Mouse (Mus musculus) CH12.LX (cell line): Measurements from ENCODE around the gene Fam69b. TPM values are rescaled to one million over a fixed set of nuclear protein-coding genes. Genes with fewer than 3 reads are reported as not detected.

ENCODE experiments used
- DNase-seq: peaks from one replicate; pipeline ENCODE4 v3.0.0-alpha.2; 2013; ENCODE audit errors: extremely low read depth
- H3K27ac ChIP-seq: 2 replicates; pipeline ENCODE4 v1.5.1; 2012; ENCODE audit warnings: low read depth, mild to moderate bottlenecking, control low read depth, moderate library complexity; ENCODE audit not compliant: insufficient read depth
- H3K27me3 ChIP-seq: replicated peaks from 2 replicates; pipeline ENCODE3; 2012; ENCODE audit warnings: inconsistent platforms
- H3K36me3 ChIP-seq, 2 experiments: replicated peaks in 1 of 2; 2 replicates each; pipeline versions ENCODE3 to v1.6.1; 2012; ENCODE audit warnings: inconsistent platforms in 1 of 2, low read length in 1 of 2, mild to moderate bottlenecking in 1 of 2, mixed read lengths in 1 of 2, moderate library complexity in 1 of 2; ENCODE audit not compliant: control insufficient read depth in 1 of 2, insufficient read depth in 1 of 2
- H3K4me1 ChIP-seq, 2 experiments: 2 replicates each; pipeline ENCODE4 v1.6.1; 2012; ENCODE audit warnings: inconsistent platforms in 1 of 2, moderate library complexity in 1 of 2; ENCODE audit not compliant: insufficient read depth in 2 of 2, control insufficient read depth in 1 of 2
- H3K4me2 ChIP-seq: 2 replicates; pipeline ENCODE4 v1.6.1; 2012; ENCODE audit warnings: low read depth, mild to moderate bottlenecking, control low read depth; ENCODE audit not compliant: poor library complexity, insufficient read depth, severe bottlenecking
- H3K4me3 ChIP-seq, 3 experiments: fragments of 150-350 bp in 1 of 3; sonication (generic) in 1 of 3; replicated peaks in 1 of 3; 2 replicates each; pipeline versions ENCODE3 to v1.5.1; 2011 to 2012; ENCODE audit warnings: low read depth in 2 of 3, low read length in 2 of 3, mild to moderate bottlenecking in 2 of 3, moderate library complexity in 2 of 3, control low read depth in 1 of 3, improper control_type of control experiment in 1 of 3, inconsistent platforms in 1 of 3, mixed read lengths in 1 of 3; ENCODE audit not compliant: poor library complexity in 1 of 3
- H3K79me2 ChIP-seq: replicated peaks from 2 replicates; pipeline ENCODE4 v1.6.1; 2012; ENCODE audit warnings: mild to moderate bottlenecking, moderate library complexity; ENCODE audit not compliant: control insufficient read depth, poor library complexity, insufficient read depth, severe bottlenecking; ENCODE audit errors: extremely low read depth
- H3K9ac ChIP-seq: 2 replicates; pipeline ENCODE4 v1.6.1; 2012; ENCODE audit warnings: low read depth, mild to moderate bottlenecking, control low read depth, moderate library complexity; ENCODE audit not compliant: insufficient read depth
- H3K9me3 ChIP-seq: replicated peaks from 2 replicates; pipeline ENCODE3; 2012; ENCODE audit warnings: low read length, inconsistent platforms, mixed read lengths
- CHD1 ChIP-seq: IDR thresholded peaks from 2 replicates; pipeline ENCODE4 v1.6.1; 2012; ENCODE audit warnings: low read depth, low read length, improper control_type of control experiment, inconsistent platforms
- CHD2 ChIP-seq: IDR thresholded peaks from 2 replicates; pipeline ENCODE4 v1.6.1; 2011; ENCODE audit warnings: low read length, improper control_type of control experiment
- ELF1 ChIP-seq: IDR thresholded peaks from 2 replicates; pipeline ENCODE4 v1.6.1; 2014; ENCODE audit warnings: low read depth, mild to moderate bottlenecking, inconsistent platforms, low read length, improper control_type of control experiment
- ETS1 ChIP-seq: conservative IDR thresholded peaks from 2 replicates; pipeline ENCODE4 v1.6.1; 2012; ENCODE audit warnings: low read depth, mild to moderate bottlenecking, inconsistent platforms, low read length, improper control_type of control experiment, moderate library complexity
- HCFC1 ChIP-seq: IDR thresholded peaks from 2 replicates; pipeline ENCODE4 v1.6.1; 2012; ENCODE audit warnings: low read depth, mild to moderate bottlenecking, inconsistent platforms, low read length, improper control_type of control experiment
- JUND ChIP-seq: conservative IDR thresholded peaks from 2 replicates; pipeline ENCODE4 v1.6.1; 2011; ENCODE audit warnings: low read depth, low read length, improper control_type of control experiment
- KAT2A ChIP-seq: IDR thresholded peaks from 2 replicates; pipeline ENCODE4 v1.6.1; 2012; ENCODE audit warnings: low read length, improper control_type of control experiment, inconsistent platforms; ENCODE audit not compliant: insufficient replicate concordance
- MAFK ChIP-seq: IDR thresholded peaks from 2 replicates; pipeline ENCODE4 v1.6.1; 2011; ENCODE audit warnings: low read length, improper control_type of control experiment; ENCODE audit not compliant: insufficient replicate concordance
- MAX ChIP-seq: IDR thresholded peaks from 2 replicates; pipeline ENCODE4 v1.6.1; 2011; ENCODE audit warnings: low read length, improper control_type of control experiment
- MAZ ChIP-seq: IDR thresholded peaks from 2 replicates; pipeline ENCODE4 v1.6.1; 2012; ENCODE audit warnings: low read depth, mild to moderate bottlenecking, inconsistent platforms, low read length, improper control_type of control experiment, moderate library complexity
- MEF2A ChIP-seq: IDR thresholded peaks from 2 replicates; pipeline ENCODE4 v1.6.1; 2014; ENCODE audit warnings: low read depth, mild to moderate bottlenecking, inconsistent platforms, low read length, improper control_type of control experiment, borderline replicate concordance
- MYC ChIP-seq: IDR thresholded peaks from 2 replicates; pipeline ENCODE4 v1.6.1; 2011; ENCODE audit warnings: low read depth, mild to moderate bottlenecking, improper control_type of control experiment, low read length
- NELFE ChIP-seq: IDR thresholded peaks from 2 replicates; pipeline ENCODE4 v1.6.1; 2011; ENCODE audit warnings: low read depth, low read length, improper control_type of control experiment
- PAX5 ChIP-seq: IDR thresholded peaks from 2 replicates; pipeline ENCODE4 v1.6.1; 2012; ENCODE audit warnings: low read length, inconsistent platforms, mixed read lengths
- RCOR1 ChIP-seq: conservative IDR thresholded peaks from 2 replicates; pipeline ENCODE4 v1.6.1; 2012; ENCODE audit warnings: low read depth, mild to moderate bottlenecking, inconsistent platforms, low read length, improper control_type of control experiment
- SMC3 ChIP-seq: IDR thresholded peaks from 2 replicates; pipeline ENCODE4 v1.6.1; 2011; ENCODE audit warnings: low read depth, low read length, improper control_type of control experiment
- TCF12 ChIP-seq: IDR thresholded peaks from 2 replicates; pipeline ENCODE4 v1.6.1; 2014; ENCODE audit warnings: low read depth, mild to moderate bottlenecking, inconsistent platforms, low read length, improper control_type of control experiment
- UBTF ChIP-seq: IDR thresholded peaks from 2 replicates; pipeline ENCODE4 v1.6.1; 2012; ENCODE audit warnings: low read depth, mild to moderate bottlenecking, inconsistent platforms, low read length, improper control_type of control experiment, moderate library complexity
- ZKSCAN1 ChIP-seq: IDR thresholded peaks from 2 replicates; pipeline ENCODE4 v1.6.1; 2012; ENCODE audit warnings: low read depth, inconsistent platforms, low read length, improper control_type of control experiment, borderline replicate concordance
- ZMIZ1 ChIP-seq: IDR thresholded peaks from 2 replicates; pipeline ENCODE4 v1.6.1; 2012; ENCODE audit warnings: low read depth, mild to moderate bottlenecking, inconsistent platforms, low read length, improper control_type of control experiment
- ZNF384 ChIP-seq: IDR thresholded peaks from 2 replicates; pipeline ENCODE4 v1.6.1; 2012; ENCODE audit warnings: low read depth, low read length, improper control_type of control experiment, inconsistent platforms
- dilution Hi-C: fragments of 300-500 bp; cut with MboI; formaldehyde crosslinking; loops from 2 replicates; pipeline ENCODE4 v1.14.3; 2020; ENCODE audit warnings: low sequenced_read_pairs; ENCODE audit not compliant: extremely low pct_unique_long_range_greater_than_20kb, extremely low pct_ligation_motif_present
- in situ Hi-C: fragments of 300-500 bp; cut with MboI; formaldehyde crosslinking; loops from 3 replicates; pipeline ENCODE4 v1.14.3; 2019; ENCODE audit warnings: low sequenced_read_pairs, low pct_ligation_motif_present, low pct_unique_long_range_greater_than_20kb, mixed read lengths
- polyA plus RNA-seq: library from polyadenylated mRNA; unstranded; fragments of >175 nt; gene quantifications from 2 replicates; pipeline ENCODE4 v1.2.1, GENCODE M21; 2012; ENCODE audit warnings: low read depth; ENCODE audit not compliant: insufficient read length
- total RNA-seq, 2 experiments: library from RNA; depleted of rRNA; stranded (reverse); fragments of 300-350 nt in 1 of 2; fragments of >200 nt in 1 of 2; gene quantifications; 2 replicates each; pipeline ENCODE4 v1.2.3; 2012 to 2014

Gene Fam69b
- total and polyA plus RNA-seq, 3 experiments: 0.16 to 1.2 TPM; not detected in 1

DNA sequence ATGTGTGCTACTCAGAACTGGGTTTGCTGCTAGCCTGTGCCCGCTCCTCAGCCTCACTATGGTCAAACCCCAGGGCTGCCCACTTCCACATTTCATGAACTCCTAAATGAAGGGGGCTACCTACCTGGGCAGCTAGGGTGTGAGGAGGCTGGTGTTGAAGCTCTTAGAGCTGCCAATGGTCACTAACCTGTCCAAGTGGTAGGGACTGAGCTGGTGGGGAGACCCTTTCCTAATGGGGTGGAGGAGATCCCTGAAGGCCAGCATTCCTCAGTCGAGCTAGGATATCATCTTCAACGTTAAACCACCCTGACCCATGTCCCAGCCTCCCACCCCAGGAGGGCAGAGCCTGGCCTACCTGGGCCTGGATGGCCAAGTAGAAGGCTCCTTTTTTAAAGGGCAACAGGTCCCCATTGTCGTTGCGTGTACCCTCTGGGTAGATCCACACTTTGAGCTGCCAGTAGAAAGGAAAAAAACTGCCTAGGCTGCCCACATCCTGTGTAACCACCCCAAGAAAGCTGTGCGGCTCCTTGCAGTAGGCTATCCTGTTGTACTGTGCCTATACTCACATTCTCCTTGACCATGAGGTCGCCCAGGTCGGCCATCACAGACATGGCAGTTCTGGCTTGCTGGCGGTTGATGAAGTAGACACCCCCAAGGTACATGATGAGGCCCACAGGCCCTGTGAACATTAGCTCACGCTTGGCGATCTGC, 32.4 kb upstream of the Fam69b start:
- no peaks in the 10 kb centered on the region for H3K9me3 ChIP-seq
- H3K9ac ChIP-seq: no peak overlapping the region
- TF ChIP-seq PAX5 (no peak), MEF2A (no peak), HCFC1 (no peak), TCF12 (no peak), ETS1 (no peak), ZKSCAN1 (no peak), RCOR1 (no peak), JUND (no peak), KAT2A (no peak), ZNF384 (no peak), ZMIZ1 (no peak), NELFE (no peak)
- H3K79me2 ChIP-seq: no peaks in the 10 kb centered on the region
- no peak overlapping the region for H3K4me3 ChIP-seq
- in situ Hi-C loops: no loop called here
- no peak for DNase-seq
- H3K36me3 ChIP-seq: peaks cover 0 to 36% of the 10 kb centered on the region in 2 experiments
- no peak overlapping the region for H3K4me2 ChIP-seq
- no peaks in the 10 kb centered on the region for H3K4me1 ChIP-seq
- H3K27me3 ChIP-seq: peaks cover 3% of the 10 kb centered on the region
- dilution Hi-C loops: no loop called here
- H3K27ac ChIP-seq: no peak overlapping the region

- dilution Hi-C loops: no loop called here
- no peak for DNase-seq
Measured at GRCm38 (mm10) chr2:26596898-26597297, 31.4 kb upstream of the Fam69b start.

More at GRCm38 (mm10) chr2:26596898-26597297, 31.4 kb upstream of the Fam69b start:
- peaks cover 8% of the 10 kb centered on the region for H3K27me3 ChIP-seq
- no peak overlapping the region for H3K27ac ChIP-seq
- no peaks in the 10 kb centered on the region for H3K79me2 ChIP-seq
- no peak overlapping the region for H3K4me3 ChIP-seq
- H3K4me2 ChIP-seq: no peak overlapping the region
- in situ Hi-C loops: no loop called here
- no peak for TF ChIP-seq MAX
- TF ChIP-seq MAZ: no peak
- TF ChIP-seq SMC3: no peak
- TF ChIP-seq HCFC1: no peak
- TF ChIP-seq MYC: no peak
- no peak for TF ChIP-seq CHD2
- no peak for TF ChIP-seq UBTF
- TF ChIP-seq ELF1: no peak
- no peak for TF ChIP-seq MAFK
- no peak for TF ChIP-seq CHD1
- no peaks in the 10 kb centered on the region for H3K9me3 ChIP-seq
- H3K36me3 ChIP-seq: peaks cover 0 to 30% of the 10 kb centered on the region in 2 experiments
- H3K9ac ChIP-seq: no peak overlapping the region
- no peaks in the 10 kb centered on the region for H3K4me1 ChIP-seq
